In the genomic region with DNA sequence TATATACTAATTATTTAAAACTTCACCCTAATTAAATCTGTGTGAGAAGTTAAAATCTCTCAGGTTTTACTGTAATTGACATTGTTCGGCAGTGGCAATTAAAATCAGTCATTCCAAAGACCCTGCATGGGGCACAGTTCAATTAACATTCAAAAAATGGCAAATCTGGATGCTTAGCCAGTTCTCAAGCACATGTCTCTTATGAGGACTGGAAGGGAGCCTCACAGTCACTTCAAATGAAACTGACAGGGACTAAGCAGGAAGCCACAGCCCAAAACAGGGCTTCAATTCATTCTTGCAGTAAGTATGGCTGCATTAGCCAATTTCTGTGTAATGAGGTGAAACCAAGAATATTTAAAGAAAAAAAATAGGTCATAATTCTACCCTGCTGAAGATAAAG, we compare ENCODE assay signal across 20 mouse cellular contexts.
"Had no signal": no experiment of that assay in that cellular context is flagged by ENCODE, and none has a peak within 500 bp of the region (broad histone marks: within the 10 kb centered on the region; RNA-seq: fewer than 3 reads in every experiment).

No protein-coding gene starts in this region.

- H3K27me3 ChIP-seq: limb, embryonic 13.5 days; liver, embryonic 12.5 days; liver, embryonic 15.5 days; lung, embryonic 15.5 days; megakaryocyte, embryonic 14.5 days; midbrain, embryonic 15.5 days; neural tube, embryonic 12.5 days; neural tube, embryonic 15.5 days had no signal

- H3K4me3 ChIP-seq: layer of hippocampus, adult 2 months; limb, embryonic 10.5 days; limb, embryonic 13.5 days; liver, embryonic 12.5 days; liver, embryonic 15.5 days; lung, embryonic 15.5 days; megakaryocyte, embryonic 14.5 days; midbrain, embryonic 10.5 days; midbrain, embryonic 15.5 days; neural tube, embryonic 12.5 days; neural tube, embryonic 15.5 days had no signal

- ATAC-seq: liver, embryonic 12.5 days; midbrain, embryonic 15.5 days had no signal

- H3K4me1 ChIP-seq: limb, embryonic 10.5 days; limb, embryonic 13.5 days; liver, embryonic 15.5 days; lung, embryonic 15.5 days; midbrain, embryonic 10.5 days; midbrain, embryonic 15.5 days; neural tube, embryonic 12.5 days; neural tube, embryonic 15.5 days had no signal

- DNase-seq: kidney, postnatal 25 days; layer of hippocampus, adult 9-11 months; liver; lung, adult 18-20 months; lung, postnatal 10 days; lung, postnatal 36 days; thymus, adult 18-20 months; thymus, postnatal 36 days had no signal

- H3K36me3 ChIP-seq: limb, embryonic 10.5 days; limb, embryonic 13.5 days; liver, embryonic 12.5 days; liver, embryonic 15.5 days; lung, embryonic 15.5 days; midbrain, embryonic 10.5 days; midbrain, embryonic 15.5 days; neural tube, embryonic 12.5 days; neural tube, embryonic 15.5 days had no signal

- H3K4me2 ChIP-seq: limb, embryonic 13.5 days; liver, embryonic 12.5 days; liver, embryonic 15.5 days; lung, embryonic 15.5 days; midbrain, embryonic 15.5 days; neural tube, embryonic 12.5 days; neural tube, embryonic 15.5 days had no signal

- H3K9ac ChIP-seq: limb, embryonic 13.5 days; liver, embryonic 12.5 days; liver, embryonic 15.5 days; lung, embryonic 15.5 days; midbrain, embryonic 15.5 days; neural tube, embryonic 12.5 days; neural tube, embryonic 15.5 days had no signal

- H3K27ac ChIP-seq: kidney, postnatal 0 days; layer of hippocampus, adult 2 months; limb, embryonic 10.5 days; limb, embryonic 13.5 days; liver, embryonic 12.5 days; liver, embryonic 15.5 days; lung, embryonic 15.5 days; midbrain, embryonic 10.5 days; midbrain, embryonic 15.5 days; neural tube, embryonic 12.5 days; neural tube, embryonic 15.5 days had no signal

- H3K9me3 ChIP-seq: limb, embryonic 10.5 days; limb, embryonic 13.5 days; liver, embryonic 12.5 days; liver, embryonic 15.5 days; lung, embryonic 15.5 days; megakaryocyte, embryonic 14.5 days; midbrain, embryonic 10.5 days; midbrain, embryonic 15.5 days; neural tube, embryonic 12.5 days; neural tube, embryonic 15.5 days had no signal
